Mouse (Mus musculus) adrenal gland, postnatal 25 days (tissue): ENCODE data around the gene Lin7a. TPM values are rescaled to one million over a fixed set of nuclear protein-coding genes. Genes with fewer than 3 reads are reported as not detected.

Source experiments
- DNase-seq: peaks from one replicate; pipeline ENCODE4 v3.0.0; 2021; ENCODE audit warnings: mixed read lengths
- total RNA-seq: library from RNA; stranded (reverse); gene quantifications from 2 replicates; pipeline ENCODE4 v1.2.3, GENCODE M21; 2021

The Lin7a gene
- total RNA-seq, 1 experiment from 2014 or later = 1.4 TPM

DNA sequence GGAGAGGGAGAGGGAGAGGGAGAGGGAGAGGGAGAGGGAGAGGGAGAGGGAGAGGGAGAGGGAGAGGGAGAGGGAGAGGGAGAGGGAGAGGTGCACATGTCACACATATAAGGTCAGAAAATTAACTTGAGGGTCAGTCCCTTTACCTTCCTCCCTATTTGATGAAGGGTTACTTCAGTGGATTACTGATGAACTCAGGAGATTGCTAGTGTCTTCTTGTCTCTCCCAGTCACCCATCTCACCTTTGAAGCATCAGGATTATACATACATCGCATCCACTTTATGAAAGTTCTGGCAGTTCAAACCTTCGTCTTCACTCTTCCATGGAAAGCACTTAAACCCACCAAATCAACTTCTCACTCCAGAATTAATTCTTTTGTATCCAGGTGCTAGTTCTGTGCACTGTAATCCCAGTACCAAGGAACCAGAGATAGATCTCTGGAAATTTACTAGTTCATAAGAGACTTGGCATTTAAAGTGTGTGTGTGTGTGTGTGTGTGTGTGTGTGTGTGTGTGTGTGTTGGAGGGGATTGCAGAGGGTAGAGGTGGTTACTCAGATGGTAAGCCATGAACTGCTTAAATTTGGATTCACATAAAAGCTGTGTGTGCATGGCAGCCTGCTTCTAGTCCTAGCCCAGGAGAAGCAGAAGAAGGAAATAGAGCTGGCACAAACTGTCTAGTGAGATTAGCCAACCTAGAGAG is 19.5 kb upstream of the Lin7a start:
- no peak for DNase-seq

DNA sequence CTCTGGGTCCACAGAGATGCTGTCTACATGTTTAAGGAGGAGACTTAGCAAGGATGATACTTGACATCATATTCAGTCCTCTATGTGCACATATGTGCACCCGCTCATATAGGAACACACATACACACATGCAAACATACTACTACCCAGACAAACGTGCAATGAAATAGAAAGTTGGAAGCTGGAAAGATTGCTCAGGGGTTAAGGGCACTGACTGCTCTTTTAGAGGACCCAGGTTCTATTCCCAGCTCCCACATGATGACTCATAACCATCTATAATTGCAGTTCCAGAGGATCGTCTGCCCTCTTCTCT is 19.0 kb upstream of the Lin7a start:
- DNase-seq = no peak

DNA sequence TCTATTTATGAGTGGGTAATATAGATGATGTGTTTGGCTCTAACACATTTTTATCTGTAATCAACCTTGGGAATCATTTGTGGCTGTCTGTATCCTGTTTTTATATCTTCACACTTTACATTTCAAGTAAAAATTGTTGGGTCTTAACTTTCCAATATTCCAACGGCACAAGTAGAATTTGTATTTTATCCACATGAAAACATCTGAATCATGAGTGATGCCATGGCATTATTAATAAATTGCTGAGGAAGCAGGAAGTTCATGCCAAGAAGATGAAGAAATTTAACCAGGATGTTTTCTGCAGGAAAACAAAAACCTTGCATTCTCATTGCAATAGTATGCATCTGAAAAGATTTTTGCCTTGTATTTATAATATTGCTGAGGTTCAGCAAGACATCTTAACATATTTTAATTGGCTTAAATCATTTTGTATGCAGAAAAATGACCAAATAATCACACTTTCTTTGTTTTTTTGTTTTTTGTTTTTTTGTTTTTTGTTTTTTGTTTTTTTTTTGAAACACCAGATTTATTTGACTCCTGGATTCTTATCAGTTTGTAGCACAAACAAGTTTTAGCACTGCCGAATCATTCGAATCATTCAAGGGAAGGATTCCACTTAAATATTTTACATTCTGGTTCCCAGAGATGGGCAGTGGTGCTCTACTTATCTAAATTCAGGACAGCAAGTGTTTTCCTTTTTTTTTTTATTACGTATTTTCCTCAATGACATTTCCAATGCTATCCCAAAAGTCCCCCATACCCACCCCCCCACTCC is 18.1 kb upstream of the Lin7a start:
- no peak for DNase-seq

DNA sequence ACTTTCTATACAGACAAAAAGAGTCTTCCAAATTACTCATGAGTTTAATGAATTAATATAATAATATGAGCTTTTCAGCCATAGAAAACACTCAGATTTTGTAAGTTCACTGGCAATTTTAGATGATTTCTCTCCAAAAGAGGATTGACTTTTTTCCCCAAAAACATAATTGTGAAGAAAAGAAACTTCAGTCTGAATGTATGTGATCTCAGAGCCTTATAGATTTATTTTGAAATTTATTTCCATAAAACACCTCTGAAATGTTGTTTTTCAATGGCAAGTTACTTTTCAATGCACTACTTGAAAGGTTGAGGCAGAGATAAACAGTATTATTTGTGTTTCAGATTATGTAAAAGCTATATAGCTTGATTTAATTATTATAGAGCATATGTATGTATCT is 16.8 kb upstream of the Lin7a start:
- no peak for DNase-seq

DNA sequence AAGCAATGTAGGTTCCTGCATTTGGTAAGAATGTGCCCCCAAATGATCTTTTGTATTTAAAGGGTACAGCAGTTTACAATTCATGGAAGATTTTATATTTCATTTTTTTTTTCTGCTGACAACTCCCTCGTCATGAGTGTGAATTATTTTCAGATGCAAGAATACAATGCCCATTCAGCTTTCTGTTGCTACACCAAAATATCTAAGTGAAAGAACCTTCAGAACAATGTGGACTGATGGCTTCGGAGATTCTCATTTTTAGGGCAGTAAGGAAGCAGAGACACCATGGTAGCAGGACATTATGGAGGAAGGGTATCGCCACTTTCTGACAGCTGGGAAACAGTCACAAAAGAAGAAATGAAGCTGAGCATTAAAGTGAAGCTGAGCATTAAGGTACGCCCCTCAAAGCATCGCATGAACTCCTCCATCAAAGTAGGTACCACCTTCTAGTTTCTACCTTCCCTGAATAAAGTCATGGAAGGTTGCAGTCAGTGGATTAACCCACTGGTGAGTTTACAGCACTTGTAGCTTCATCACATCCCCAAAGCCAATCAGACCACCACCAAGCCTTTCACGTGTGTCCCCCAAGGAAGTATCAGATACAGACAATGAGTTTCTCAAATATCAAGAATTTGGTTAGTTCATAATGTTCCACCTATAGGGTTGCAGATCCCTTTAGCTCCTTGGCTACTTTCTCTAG is 16.0 kb upstream of the Lin7a start:
- DNase-seq = no peak

DNA sequence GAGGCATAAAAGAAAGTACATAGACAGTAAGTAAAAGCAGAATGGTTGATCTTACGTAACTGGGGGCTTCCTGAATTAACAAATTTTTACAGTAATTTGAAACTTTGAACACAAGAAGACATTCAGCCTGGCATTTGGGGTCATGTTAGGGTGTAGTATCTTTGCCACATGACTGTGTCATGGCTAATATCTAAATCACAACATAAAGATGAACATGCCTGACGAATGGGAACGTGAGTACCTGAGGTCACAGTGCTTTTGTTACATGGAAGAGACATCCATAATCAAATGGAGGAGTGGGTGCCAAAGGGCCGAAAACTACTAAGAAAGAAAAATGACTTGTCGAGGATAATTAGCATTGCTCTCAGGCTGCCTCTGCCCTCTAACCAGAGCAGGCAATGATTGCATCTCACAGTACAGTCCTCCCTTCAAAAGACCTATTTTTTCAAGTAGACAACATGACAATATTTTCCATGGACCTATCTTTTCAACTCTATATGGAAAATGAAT is 15.0 kb upstream of the Lin7a start:
- no peak for DNase-seq

DNA sequence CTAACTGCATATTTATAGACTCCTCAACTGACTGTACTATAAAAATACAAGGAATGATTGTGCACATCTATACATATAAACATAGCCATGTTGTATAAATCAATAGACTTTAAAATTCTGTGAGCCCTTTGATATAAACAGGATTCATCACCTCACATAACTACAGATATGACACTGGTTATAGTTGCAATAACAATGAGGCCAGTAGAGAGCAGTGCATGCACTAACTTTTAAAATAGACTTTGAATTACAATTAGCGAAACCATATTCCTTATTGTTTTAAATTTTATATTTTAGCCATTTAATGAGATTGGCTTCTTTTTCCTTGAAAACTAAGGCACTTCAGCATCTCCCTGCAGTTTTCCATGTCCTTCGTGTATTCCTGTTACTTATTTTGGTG is 11.1 kb upstream of the Lin7a start:
- DNase-seq = no peak

DNA sequence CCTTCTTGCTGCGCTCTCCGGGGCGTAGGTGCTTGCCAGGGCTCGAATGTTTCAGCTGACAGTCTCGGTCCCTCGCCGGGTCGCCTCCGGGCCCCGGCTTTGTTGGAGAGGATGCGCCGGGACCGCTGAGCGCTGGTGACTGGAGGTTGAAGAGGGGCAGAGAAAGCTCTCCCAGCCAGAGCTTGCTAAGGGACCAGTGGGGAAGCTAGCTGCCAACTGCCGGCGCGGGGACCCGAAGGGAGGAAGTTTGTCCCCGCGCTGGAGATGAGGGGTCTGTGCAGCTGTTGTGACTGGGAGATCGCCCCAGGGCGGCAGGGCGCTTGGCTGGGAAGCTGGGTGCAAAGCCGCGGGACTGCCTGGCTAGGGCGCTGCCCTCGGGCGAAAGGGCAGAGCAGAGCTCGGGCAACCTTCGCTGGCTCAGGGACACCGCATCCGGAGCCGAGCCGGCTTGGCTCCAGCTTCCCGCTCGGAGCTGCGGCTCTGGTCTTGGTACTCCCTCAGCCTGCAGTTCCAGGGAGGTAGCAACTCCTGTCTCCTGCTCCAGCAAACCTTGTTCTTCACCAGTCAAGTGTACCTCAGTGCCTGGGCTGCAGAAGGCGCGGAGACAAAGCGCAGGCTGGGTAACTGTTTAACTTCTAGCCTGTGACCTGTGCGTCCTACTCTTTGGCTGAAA is 781 bp downstream of the Lin7a start:
- DNase-seq = peak; percentile 43

DNA sequence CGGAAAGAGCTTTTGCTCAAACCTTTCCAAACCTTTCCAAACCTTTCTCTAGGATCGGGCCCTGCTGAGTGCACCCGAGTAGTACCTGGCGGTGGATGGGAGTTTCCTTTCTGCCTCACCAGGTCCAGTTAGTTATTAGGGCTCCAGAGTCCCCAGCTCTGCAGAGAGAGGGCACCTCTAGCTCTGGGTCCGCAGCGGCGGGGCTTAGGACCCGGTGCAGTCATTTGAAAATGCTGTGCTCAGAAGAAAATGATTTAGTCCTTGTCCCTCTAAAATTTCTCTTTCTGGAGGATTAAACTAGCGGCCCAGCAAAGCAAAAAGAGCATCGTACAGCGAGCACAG is 1.3 kb downstream of the Lin7a start:
- DNase-seq = no peak

DNA sequence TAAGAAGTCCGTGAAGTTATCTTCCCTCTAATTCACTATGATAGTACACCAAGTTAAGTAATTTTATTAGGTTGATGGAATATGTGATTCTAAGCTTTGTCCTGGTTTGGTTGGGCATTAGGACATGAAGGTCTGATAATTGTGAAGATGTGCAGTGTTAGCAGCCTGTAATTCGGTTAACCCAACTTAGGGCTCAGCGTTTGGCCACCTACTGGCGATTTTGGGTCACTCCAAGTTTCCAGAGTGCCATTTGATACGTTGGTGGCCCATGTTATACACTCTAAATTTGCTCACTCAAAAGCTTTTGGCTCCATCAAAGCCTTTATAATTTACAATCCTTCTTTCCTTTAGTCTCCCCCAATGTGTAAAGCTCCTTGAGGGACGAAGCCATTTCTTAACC is 2.4 kb downstream of the Lin7a start:
- DNase-seq = peak; percentile 2

DNA sequence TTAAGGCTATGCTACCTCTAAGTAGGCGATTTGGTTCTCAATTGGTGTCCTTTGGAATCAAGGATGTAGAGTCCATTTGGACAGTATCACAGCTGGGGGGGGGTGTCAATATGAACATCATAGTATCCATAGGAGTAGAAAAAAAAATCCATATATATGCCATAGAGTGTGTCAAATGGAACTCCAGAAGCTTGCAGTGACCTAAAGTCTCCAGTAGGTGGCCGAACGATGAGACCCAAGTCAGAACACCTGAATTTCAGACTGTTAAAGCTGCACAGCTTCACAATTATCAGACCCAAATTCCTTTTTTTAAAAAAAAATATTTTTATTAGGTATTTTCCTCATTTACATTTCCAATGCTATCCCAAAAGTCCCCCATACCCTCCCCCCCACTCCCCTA is 3.3 kb downstream of the Lin7a start:
- DNase-seq = no peak

DNA sequence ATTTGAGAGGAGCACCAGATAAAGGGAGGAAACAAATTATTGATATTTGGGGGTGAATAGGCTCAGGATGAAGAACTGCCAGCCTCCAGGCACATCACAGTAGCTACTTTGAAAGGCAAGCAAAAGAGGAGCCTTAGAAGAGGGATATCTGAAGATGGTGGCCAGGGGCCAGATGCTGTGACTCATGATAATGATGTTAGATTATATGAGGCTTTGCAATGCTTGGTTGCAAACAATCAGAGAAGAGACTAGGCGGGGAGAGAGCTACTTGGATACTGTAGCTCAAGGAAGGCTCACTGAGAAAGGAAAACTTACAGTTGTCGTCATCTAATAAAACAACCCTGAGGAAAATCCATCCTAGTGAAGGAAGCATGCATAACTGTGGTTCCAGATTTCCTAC is 5.2 kb downstream of the Lin7a start:
- no peak for DNase-seq

DNA sequence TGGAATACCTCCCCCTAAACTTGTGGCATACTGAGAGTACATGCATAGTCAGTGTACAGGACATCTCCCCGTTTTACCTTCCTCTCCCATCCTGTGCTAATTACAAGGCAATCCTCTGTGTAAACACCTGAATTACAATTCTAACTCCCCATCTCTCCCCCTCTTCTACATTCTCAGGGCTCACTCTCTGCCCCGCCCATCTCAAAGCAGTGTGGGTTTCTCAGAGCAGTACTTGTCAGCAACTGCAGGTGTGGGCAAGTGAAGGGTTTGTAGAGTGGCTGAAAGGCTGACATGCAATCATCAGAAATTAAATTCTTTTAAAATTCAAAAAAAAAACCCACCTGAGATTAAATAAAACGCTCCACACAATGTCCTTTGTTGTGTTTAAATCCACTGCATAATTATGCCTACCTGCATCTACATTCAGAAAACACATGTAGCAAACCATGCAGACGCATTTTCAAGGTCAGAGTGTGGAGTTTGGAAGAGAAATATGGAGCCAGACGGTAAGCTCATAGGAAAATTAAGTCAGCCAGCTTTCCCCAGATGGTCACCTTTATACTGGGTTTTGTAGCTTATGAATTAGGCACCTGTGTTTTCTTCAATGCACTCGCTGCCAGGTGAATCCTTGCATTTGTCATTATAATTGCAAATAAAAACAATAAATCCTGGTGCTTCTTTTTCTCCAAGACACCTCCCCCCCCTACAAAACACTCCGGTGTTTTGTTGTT is 22.6 kb downstream of the Lin7a start:
- no peak for DNase-seq

DNA sequence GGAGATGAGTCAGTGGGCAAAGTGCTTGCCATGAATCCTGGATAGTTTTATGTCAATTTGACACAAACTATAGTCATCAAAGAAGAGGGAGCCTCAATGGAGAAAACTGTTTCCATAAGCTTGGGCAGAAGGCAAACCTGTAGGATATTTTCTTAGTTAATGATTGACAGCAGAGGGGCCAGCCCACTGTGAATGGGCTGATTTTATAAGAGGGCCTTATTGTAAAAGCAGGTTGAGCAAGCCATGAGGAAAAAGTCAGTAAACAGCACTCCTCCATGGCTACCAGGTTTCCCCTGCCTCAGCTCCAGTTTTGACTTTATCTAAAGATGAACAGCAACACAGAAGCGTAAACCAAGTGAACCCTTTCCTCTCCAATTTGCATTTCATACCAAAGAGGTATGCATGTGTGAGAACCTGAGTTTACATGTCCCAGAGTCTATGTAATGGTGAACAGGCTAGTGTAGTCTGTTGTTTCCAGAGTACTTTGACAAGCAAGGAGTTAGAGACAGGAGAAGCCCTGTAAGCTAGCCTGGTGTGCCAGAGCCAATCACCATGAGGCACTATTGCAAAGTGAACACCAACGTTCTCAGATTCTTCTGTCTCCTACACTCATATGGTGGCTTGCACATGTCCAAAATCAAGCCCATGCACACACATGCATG is 29.2 kb downstream of the Lin7a start:
- no peak for DNase-seq

DNA sequence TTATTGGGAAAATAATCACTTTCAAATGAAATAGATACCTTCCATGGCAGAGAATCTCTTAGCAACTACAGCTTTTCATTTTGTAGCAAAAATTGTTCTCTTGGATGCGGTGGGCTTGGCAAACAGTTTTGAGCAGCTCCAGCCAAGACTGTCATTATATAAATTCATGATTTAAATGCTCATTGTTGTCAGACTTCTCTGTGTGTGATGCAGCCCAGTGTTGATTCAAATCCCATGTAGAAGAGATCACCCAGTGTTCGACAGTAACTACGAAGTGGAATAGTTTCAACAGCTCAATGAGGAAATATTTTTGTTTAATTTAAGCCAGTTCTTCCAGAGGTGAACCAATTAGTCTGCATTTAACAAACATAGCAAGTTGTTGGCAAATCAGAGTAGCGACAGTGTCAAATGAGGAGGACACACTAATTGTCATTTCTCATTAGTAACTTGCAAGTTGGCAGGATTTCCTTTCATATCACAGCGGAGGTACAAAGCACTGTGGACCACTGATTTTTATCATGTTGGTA is 39.5 kb downstream of the Lin7a start:
- DNase-seq = no peak

DNA sequence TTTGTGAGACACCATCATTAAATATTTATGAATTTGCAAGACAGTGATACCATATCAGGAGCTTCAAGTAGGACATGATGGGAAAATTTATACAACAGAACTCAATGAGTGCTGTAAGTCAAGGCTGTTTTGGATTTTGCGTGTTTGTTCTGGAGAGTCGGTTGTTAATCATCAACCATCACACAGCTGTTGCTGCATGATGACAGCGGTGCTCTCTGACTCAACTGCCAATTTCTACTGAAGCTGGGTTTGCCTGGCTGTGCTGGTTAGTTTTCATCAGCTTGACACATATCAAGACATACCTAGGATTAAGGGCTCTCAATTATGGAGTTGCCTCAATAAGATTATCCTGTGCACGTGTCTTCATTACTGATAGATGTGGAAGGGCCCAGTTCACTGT is 41.1 kb downstream of the Lin7a start:
- no peak for DNase-seq

DNA sequence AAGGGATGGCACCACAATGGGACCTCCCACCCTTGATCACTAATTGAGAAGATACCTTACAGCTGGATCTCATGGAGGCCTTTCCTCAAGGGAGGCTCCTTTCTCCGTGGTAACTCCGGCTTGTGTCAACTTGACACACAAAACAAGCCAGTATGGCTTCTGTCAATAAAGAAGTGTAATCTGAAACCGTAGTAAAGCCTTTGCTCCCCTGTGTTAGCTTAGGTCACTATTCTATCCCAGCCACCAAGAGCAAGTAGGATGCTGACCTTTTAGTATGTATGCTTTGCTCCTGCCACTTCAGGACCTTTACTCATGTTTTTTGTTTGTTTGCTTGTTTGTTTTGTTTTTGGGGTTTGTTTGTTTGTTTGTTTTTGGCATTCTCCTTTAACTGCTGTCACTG is 41.9 kb downstream of the Lin7a start:
- no peak for DNase-seq

DNA sequence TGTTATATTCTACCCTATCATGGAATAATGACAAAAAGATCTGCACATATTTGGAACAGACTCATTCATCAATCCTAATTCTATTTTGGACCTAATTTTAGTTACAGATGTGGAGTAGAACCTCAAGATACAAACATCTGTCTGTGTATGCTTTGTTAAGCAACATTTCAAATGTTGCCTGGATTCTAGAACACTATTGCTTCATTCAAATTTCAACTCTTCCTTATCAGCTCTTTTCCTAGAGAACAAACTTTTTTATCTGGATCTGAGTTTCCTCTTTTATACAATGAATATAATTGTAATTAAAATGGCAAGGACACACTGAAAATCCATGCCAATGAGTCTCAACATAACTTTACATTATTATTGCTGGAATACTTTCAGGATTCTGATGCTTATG is 43.8 kb downstream of the Lin7a start:
- no peak for DNase-seq

DNA sequence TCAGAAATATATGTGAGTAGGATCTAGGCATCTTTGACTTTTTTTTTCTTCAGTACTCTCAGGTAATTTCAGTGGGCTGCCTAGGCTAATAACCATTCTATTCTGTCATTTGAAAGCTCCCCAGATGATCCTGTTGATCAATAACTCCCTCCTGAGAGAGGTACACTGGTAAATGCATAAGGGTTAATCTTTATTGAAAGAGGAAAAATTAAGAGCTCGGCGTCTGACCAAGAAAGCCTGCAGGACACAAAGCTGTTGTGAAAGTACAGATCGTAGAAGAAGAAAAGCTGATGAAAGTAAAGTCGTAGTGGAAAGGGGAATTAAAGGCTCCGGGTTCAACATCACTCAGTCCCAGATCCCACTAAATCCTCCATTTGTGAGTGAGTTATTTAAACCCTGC is 44.2 kb downstream of the Lin7a start:
- no peak for DNase-seq

DNA sequence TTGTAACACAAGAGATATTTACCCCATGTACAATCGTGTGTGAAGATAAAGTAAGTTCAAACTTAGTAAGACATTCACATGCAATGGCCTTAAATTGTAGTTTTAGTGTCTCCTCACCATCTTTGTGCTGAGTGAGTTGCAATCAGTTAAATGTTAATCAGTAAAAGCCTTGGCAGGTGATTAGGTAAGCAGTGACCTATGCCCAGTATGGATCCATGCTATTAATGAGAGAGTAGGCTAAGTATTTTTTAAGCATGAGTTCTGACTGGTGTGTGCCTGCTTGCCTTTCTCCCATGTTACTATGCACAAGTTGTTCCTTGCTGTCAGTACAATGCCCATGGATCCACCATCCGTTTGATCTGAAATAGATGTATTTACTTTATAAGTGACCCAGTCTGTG is 44.6 kb downstream of the Lin7a start:
- no peak for DNase-seq

DNA sequence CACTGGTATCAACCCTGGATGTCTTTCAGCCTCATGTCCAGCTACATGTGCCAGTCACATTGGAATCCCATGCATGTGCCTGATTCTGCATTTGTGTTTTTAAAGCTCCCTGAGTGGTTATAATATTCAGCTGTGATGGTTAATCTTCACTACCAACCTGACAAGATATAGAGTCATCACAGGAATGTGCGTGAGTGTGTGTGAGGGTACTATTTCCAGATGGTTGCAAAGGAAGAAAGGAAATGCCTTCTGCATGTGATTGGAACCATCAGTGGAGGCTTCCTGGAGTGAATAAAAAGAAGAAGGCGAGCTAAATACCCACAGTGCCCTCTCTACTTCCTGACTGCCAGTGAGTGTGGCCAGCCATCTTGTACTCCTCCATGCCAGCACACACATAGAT is 48.2 kb downstream of the Lin7a start:
- DNase-seq = no peak

DNA sequence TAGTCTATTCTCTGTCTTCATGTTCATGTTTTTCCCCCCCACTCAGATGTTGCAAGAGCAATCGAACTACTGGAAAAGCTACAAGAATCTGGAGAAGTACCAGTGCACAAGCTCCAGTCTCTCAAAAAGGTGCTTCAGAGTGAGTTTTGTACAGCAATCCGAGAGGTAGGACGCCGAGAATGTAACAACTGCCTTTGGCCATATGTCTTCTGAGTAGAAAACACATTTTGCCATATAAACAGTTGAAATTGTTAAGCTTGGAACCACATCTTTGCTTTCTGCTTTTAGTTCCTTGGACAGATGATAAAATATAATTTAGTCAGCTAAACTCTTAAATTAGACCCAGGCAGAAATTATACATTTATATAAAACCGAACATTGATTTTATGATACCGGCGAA is 52.4 kb downstream of the Lin7a start:
- DNase-seq = no peak
